8 mouse cellular contexts compared by ENCODE assay signal in genomic region chr14:79771802-79772511, GRCm38 (mm10). TPM values are rescaled to one million over a fixed set of nuclear protein-coding genes. Genes with fewer than 3 reads are reported as not detected.
DNase-seq lines count a peak whose midpoint lies in the region; ATAC-seq and TF ChIP-seq lines count a peak whose summit lies in the region.

No protein-coding gene starts in this region.

- peak overlapping the region; percentile 50 for H3K4me3 ChIP-seq in heart, embryonic 16.5 days (ENCODE audit: low read length)
- H3K4me3 ChIP-seq in embryonic facial prominence, embryonic 10.5 days = peak overlapping the region; percentile 56
- H3K4me3 ChIP-seq in hindbrain, embryonic 16.5 days (ENCODE audit: low read length) = peak overlapping the region; percentile 52
- no peak overlapping the region for H3K4me3 ChIP-seq in myocyte

- no peak for TF ChIP-seq POLR2A in myocyte (IDR thresholded peaks at IDR 0.05; ENCODE audit: insufficient read length, low read depth)

- peaks cover 22% of the 10 kb centered on the region for H3K4me1 ChIP-seq in heart, embryonic 16.5 days (ENCODE audit: control insufficient read depth, insufficient read depth, low read length)
- H3K4me1 ChIP-seq in embryonic facial prominence, embryonic 10.5 days = peaks cover 55% of the 10 kb centered on the region
- peaks cover 42% of the 10 kb centered on the region for H3K4me1 ChIP-seq in hindbrain, embryonic 16.5 days (ENCODE audit: control insufficient read depth, insufficient read depth, low read depth, low read length)

- 2% methylated on average over 20 of the region's 20 CpGs for WGBS in heart, embryonic 16.5 days
- 1% methylated on average over 20 of the region's 20 CpGs for WGBS in embryonic facial prominence, embryonic 10.5 days
- 3% methylated on average over 20 of the region's 20 CpGs for WGBS in hindbrain, embryonic 16.5 days

- H3K27me3 ChIP-seq in heart, embryonic 16.5 days (ENCODE audit: control insufficient read depth, insufficient read depth, low read length) = peaks cover 88% of the 10 kb centered on the region
- H3K27me3 ChIP-seq in embryonic facial prominence, embryonic 10.5 days (replicated peaks; ENCODE audit: low read depth, poor library complexity, severe bottlenecking) = peaks cover 91% of the 10 kb centered on the region
- H3K27me3 ChIP-seq in hindbrain, embryonic 16.5 days (replicated peaks; ENCODE audit: control insufficient read depth, insufficient read depth, low read length) = peaks cover 8% of the 10 kb centered on the region
- H3K27me3 ChIP-seq in myocyte (ENCODE audit: control insufficient read depth, insufficient read depth, insufficient read length) = peaks cover 23% of the 10 kb centered on the region

- no peaks in the 10 kb centered on the region for H3K79me2 ChIP-seq in myocyte (ENCODE audit: control insufficient read depth, insufficient read depth)

- H3K9me3 ChIP-seq in heart, embryonic 16.5 days (replicated peaks; ENCODE audit: control insufficient read depth, low read length) = no peaks in the 10 kb centered on the region
- H3K9me3 ChIP-seq in embryonic facial prominence, embryonic 10.5 days = no peaks in the 10 kb centered on the region
- H3K9me3 ChIP-seq in hindbrain, embryonic 16.5 days (ENCODE audit: control insufficient read depth, low read length) = no peaks in the 10 kb centered on the region

- peak overlapping the region; percentile 80 for H3K4me2 ChIP-seq in heart, embryonic 16.5 days (ENCODE audit: low read depth, low read length)
- peak overlapping the region; percentile 88 for H3K4me2 ChIP-seq in hindbrain, embryonic 16.5 days (ENCODE audit: low read length)
- H3K4me2 ChIP-seq in myocyte (ENCODE audit: low read depth) = peak overlapping the region; percentile 45

- H3K36me3 ChIP-seq in heart, embryonic 16.5 days (ENCODE audit: control insufficient read depth, insufficient read depth) = no peaks in the 10 kb centered on the region
- no peaks in the 10 kb centered on the region for H3K36me3 ChIP-seq in embryonic facial prominence, embryonic 10.5 days (replicated peaks)
- H3K36me3 ChIP-seq in hindbrain, embryonic 16.5 days (ENCODE audit: control insufficient read depth, insufficient read depth, low read length) = no peaks in the 10 kb centered on the region
- H3K36me3 ChIP-seq in myocyte (ENCODE audit: control insufficient read depth, insufficient read depth) = no peaks in the 10 kb centered on the region

- H3K27ac ChIP-seq in heart, embryonic 16.5 days (ENCODE audit: low read length) = no peak overlapping the region
- no peak overlapping the region for H3K27ac ChIP-seq in embryonic facial prominence, embryonic 10.5 days (replicated peaks)
- peak overlapping the region; percentile 86 for H3K27ac ChIP-seq in hindbrain, embryonic 16.5 days (ENCODE audit: low read depth, low read length)

- no peak for DNase-seq in heart, postnatal 4 days
- DNase-seq in embryonic facial prominence, embryonic 10.5 days (ENCODE audit: low spot score) = peak; percentile 14
- no peak for DNase-seq in gastrocnemius, adult 18-20 months (ENCODE audit: low spot score)
- DNase-seq in kidney, postnatal 14 days = no peak
- DNase-seq in adrenal gland, postnatal 36 days = no peak

- ATAC-seq in heart, embryonic 16.5 days (replicated peaks; ENCODE audit: extremely low read depth, insufficient read depth, low FRiP score) = no peak
- no peak for ATAC-seq in hindbrain, embryonic 16.5 days

- no peak overlapping the region for H3ac ChIP-seq in myocyte (ENCODE audit: control insufficient read depth, insufficient read length)

- no peak overlapping the region for H3K9ac ChIP-seq in heart, embryonic 16.5 days (ENCODE audit: low read length)
- H3K9ac ChIP-seq in hindbrain, embryonic 16.5 days (ENCODE audit: low read depth, low read length) = peak overlapping the region; percentile 67

TF ChIP-seq in myocyte, 11 proteins besides CTCF, POLR2A, EP300 and RAD21:
- TF ChIP-seq USF1 (IDR thresholded peaks at IDR 0.05; ENCODE audit: low read depth) (no peak), CEBPB (IDR thresholded peaks at IDR 0.05; ENCODE audit: insufficient read depth, poor library complexity, severe bottlenecking) (no peak), E2F4 (IDR thresholded peaks at IDR 0.05; ENCODE audit: insufficient read depth) (no peak), MAX (IDR thresholded peaks at IDR 0.05; ENCODE audit: low read depth) (no peak), TCF12 (IDR thresholded peaks at IDR 0.05; ENCODE audit: insufficient read depth, poor library complexity, severe bottlenecking) (no peak), SRF (IDR thresholded peaks at IDR 0.05; ENCODE audit: control insufficient read depth, insufficient read length, low read depth) (no peak), REST (IDR thresholded peaks at IDR 0.05; ENCODE audit: insufficient read depth, insufficient read length) (no peak), MYOG (IDR thresholded peaks at IDR 0.05; ENCODE audit: control insufficient read depth in 1 of 3, insufficient read depth in 1 of 3, insufficient read length in 2 of 3, low read depth in 2 of 3) (no peak), POLR2AphosphoS2 (IDR thresholded peaks at IDR 0.05; ENCODE audit: insufficient read length, low read depth) (no peak), TCF3 (IDR thresholded peaks at IDR 0.05; ENCODE audit: insufficient read length, low read depth) (no peak), MYOD1 (IDR thresholded peaks at IDR 0.05; ENCODE audit: control insufficient read depth in 1 of 3, insufficient read length in 2 of 3, low read depth in 2 of 3) (no peak)

RNA-seq across cellular contexts. Expression of gene Pcdh8, which starts 0.8 kb away (rescaled TPM):
- 0.07 and 0.34 TPM in 2 replicates for polyA plus RNA-seq in heart, embryonic 16.5 days (2015; fragmentation: Nextera tagmentation; extraction: Ambion mirVana)
- under 1 TPM in 1 of 2 experiments, not detected in 1; 0.19 TPM for total RNA-seq in heart, postnatal 4 days (2021)
- polyA plus RNA-seq in embryonic facial prominence, embryonic 10.5 days (2016; fragmentation: Nextera tagmentation; extraction: Ambion mirVana) = 3.6 and 9.8 TPM in 2 replicates
- 35.7 and 42.8 TPM in 2 replicates for polyA plus RNA-seq in hindbrain, embryonic 16.5 days (2015; fragmentation: Nextera tagmentation; extraction: Ambion mirVana)
- polyA plus RNA-seq in myocyte (2012; fragmentation: generic; extraction: Trizol) = 0.02 TPM
- not detected for total RNA-seq in gastrocnemius, adult 18-20 months (2021)
- under 1 TPM in 1 of 2 experiments, not detected in 1; 0.07 TPM for total RNA-seq in adrenal gland, postnatal 36 days (2021)
